Comparison of ENCODE assay signal across 10 mouse cellular contexts in genomic region chr12:30102891-30103565, GRCm38 (mm10). TPM values are rescaled to one million over a fixed set of nuclear protein-coding genes. Genes with fewer than 3 reads are reported as not detected.
DNase-seq lines count a peak whose midpoint lies in the region; ATAC-seq lines count a peak whose summit lies in the region.
"Had no signal": no experiment of that assay in that cellular context is flagged by ENCODE, and none has a peak within 500 bp of the region (broad histone marks: within the 10 kb centered on the region; RNA-seq: fewer than 3 reads in every experiment).

No protein-coding gene starts in this region.

- peak overlapping the region; percentile 39 for H3K4me2 ChIP-seq in heart, embryonic 11.5 days
- peak overlapping the region; percentile 34; the same call in 1 of the 2 replicates for H3K4me2 ChIP-seq in hindbrain, embryonic 13.5 days

- no peak overlapping the region for H3K4me3 ChIP-seq in heart, embryonic 11.5 days (ENCODE audit: low read depth, low read length)
- no peak overlapping the region for H3K4me3 ChIP-seq in hindbrain, embryonic 13.5 days
- H3K4me3 ChIP-seq: gastrocnemius, adult 2 months had no signal

- peaks cover 7% of the 10 kb centered on the region for H3K27me3 ChIP-seq in heart, embryonic 11.5 days (ENCODE audit: control insufficient read depth, insufficient read depth, low read length)
- 0 out of 2 replicates have a peak, but pooled peaks cover 6% of the 10 kb centered on the region for H3K27me3 ChIP-seq in hindbrain, embryonic 13.5 days

- H3K4me1 ChIP-seq in heart, embryonic 11.5 days (ENCODE audit: control insufficient read depth, insufficient read depth, low read length) = no peaks in the 10 kb centered on the region
- no peaks in the 10 kb centered on the region for H3K4me1 ChIP-seq in hindbrain, embryonic 13.5 days (replicated peaks)

- H3K9me3 ChIP-seq in heart, embryonic 11.5 days (replicated peaks; ENCODE audit: control insufficient read depth, low read length) = no peaks in the 10 kb centered on the region
- H3K9me3 ChIP-seq in hindbrain, embryonic 13.5 days = no peaks in the 10 kb centered on the region

- WGBS in heart, embryonic 11.5 days (ENCODE audit: insufficient replicate concordance) = 26% methylated on average over 29 of the region's 29 CpGs
- WGBS in hindbrain, embryonic 13.5 days = 42% methylated on average over 29 of the region's 29 CpGs

- no peak overlapping the region for H3K27ac ChIP-seq in heart, embryonic 11.5 days (ENCODE audit: low read depth, low read length)
- no peak overlapping the region for H3K27ac ChIP-seq in hindbrain, embryonic 13.5 days
- H3K27ac ChIP-seq: gastrocnemius, adult 2 months had no signal

- ATAC-seq in heart, embryonic 11.5 days (replicated peaks; ENCODE audit: insufficient number of reproducible peaks, low FRiP score, low TSS enrichment) = no peak
- no peak for ATAC-seq in hindbrain, embryonic 13.5 days (ENCODE audit: low FRiP score)

- DNase-seq in heart, postnatal 25 days (ENCODE audit: low spot score) = no peak
- DNase-seq in ovary, postnatal 36 days (ENCODE audit: low spot score) = peak; percentile 8
- no peak for DNase-seq in ovary, adult 18-20 months (ENCODE audit: low spot score)
- DNase-seq in retina, postnatal 1 day = peak; percentile 56
- no peak for DNase-seq in adrenal gland, postnatal 4 days (ENCODE audit: low spot score in 2 of 2)
- DNase-seq in layer of hippocampus, adult 18-20 months (ENCODE audit: low spot score in 2 of 2) = no peak
- DNase-seq: gastrocnemius, adult 2 months had no signal

- intact Hi-C loops in heart, postnatal 25 days (cut with DNase I) = no loop called here

- H3K36me3 ChIP-seq in heart, embryonic 11.5 days (ENCODE audit: control insufficient read depth, insufficient read depth, low read length) = no peaks in the 10 kb centered on the region
- H3K36me3 ChIP-seq in hindbrain, embryonic 13.5 days = no peaks in the 10 kb centered on the region

- 0 out of 2 replicates have a peak overlapping the region, but pooled peaks have one; percentile 22 for H3K9ac ChIP-seq in heart, embryonic 11.5 days (ENCODE audit: low read depth, low read length)
- H3K9ac ChIP-seq in hindbrain, embryonic 13.5 days = 0 out of 2 replicates have a peak overlapping the region, but pooled peaks have one; percentile 29

RNA-seq across cellular contexts. Expression of gene Tpo, which starts 29.4 kb away (rescaled TPM):
- not detected in 2 replicates for polyA plus RNA-seq in heart, embryonic 11.5 days (2014; fragmentation: Nextera tagmentation; extraction: Ambion mirVana)
- not detected for total RNA-seq in heart, postnatal 25 days (2021)
- polyA plus RNA-seq in hindbrain, embryonic 13.5 days (2015; fragmentation: Nextera tagmentation; extraction: Ambion mirVana) = 0.21 TPM in 1 of 2 replicates, not detected in the other
- total RNA-seq in adrenal gland, postnatal 4 days (2021) = not detected
- total RNA-seq in layer of hippocampus, adult 18-20 months (2021) = under 1 TPM; 0.10 to 0.43 TPM
- total RNA-seq: gastrocnemius, adult 2 months had no signal
- polyA plus RNA-seq: neural tube, embryonic 11.5 days had no signal

Comparison
In these comparisons a context has a peak if more than half of its experiments do, and no peak if none do; other contexts are left out.
1. DNase-seq: peak in ovary, postnatal 36 days (single experiment) and retina, postnatal 1 day (single experiment); none in heart, postnatal 25 days (single experiment), ovary, adult 18-20 months (single experiment), adrenal gland, postnatal 4 days (0 of 2) and layer of hippocampus, adult 18-20 months (0 of 2).